Mouse (Mus musculus) lung, embryonic 16.5 days (tissue): Measurements from ENCODE around the gene 4933406M09Rik. TPM values are rescaled to one million over a fixed set of nuclear protein-coding genes. Genes with fewer than 3 reads are reported as not detected.

Experiments used
- ATAC-seq: fragments of 200-750 bp; cut with Nextera tagmentation; 2 replicates; pipeline ENCODE4 v1.8.0; 2017; ENCODE audit warnings: low read depth, mild to moderate bottlenecking, moderate library complexity
- H3K27ac ChIP-seq: fragments of 300-500 bp; sonication (generic); 2 replicates; pipeline ENCODE4 v1.5.1; 2014; ENCODE audit warnings: mild to moderate bottlenecking, control low read depth, low read length
- H3K27me3 ChIP-seq: fragments of 300-500 bp; sonication (generic); 2 replicates; pipeline ENCODE4 v1.6.1; 2014; ENCODE audit warnings: low read depth, low read length, mixed read lengths; ENCODE audit not compliant: control insufficient read depth, insufficient read depth
- H3K36me3 ChIP-seq: fragments of 300-500 bp; sonication (generic); 2 replicates; pipeline ENCODE4 v1.6.1; 2014; ENCODE audit warnings: low read length; ENCODE audit not compliant: control insufficient read depth, insufficient read depth
- H3K4me1 ChIP-seq: fragments of 300-500 bp; sonication (generic); replicated peaks from 2 replicates; pipeline ENCODE4 v1.6.1; 2014; ENCODE audit warnings: low read length, mixed read lengths; ENCODE audit not compliant: control insufficient read depth, insufficient read depth
- H3K4me2 ChIP-seq: fragments of 300-500 bp; sonication (generic); 2 replicates; pipeline ENCODE4 v1.6.1; 2014; ENCODE audit warnings: low read depth, low read length, control low read depth
- H3K4me3 ChIP-seq: fragments of 300-500 bp; sonication (generic); 2 replicates; pipeline ENCODE4 v1.5.1; 2014; ENCODE audit warnings: mild to moderate bottlenecking, low read length, control low read depth
- H3K9ac ChIP-seq: fragments of 300-500 bp; sonication (generic); 2 replicates; pipeline ENCODE4 v1.6.1; 2014; ENCODE audit warnings: low read length, control low read depth
- H3K9me3 ChIP-seq: fragments of 300-500 bp; sonication (generic); 2 replicates; pipeline ENCODE4 v1.6.1; 2016; ENCODE audit warnings: low read length; ENCODE audit not compliant: control insufficient read depth
- WGBS: fragments of 180-500 bp; shearing (Covaris S2); extraction: QIAGEN DNeasy Blood & Tissue Kit; methylation state at CpG from one replicate; pipeline ENCODE4 v1.1.7; 2014; 5-methylcytosine and 5-hydroxymethylcytosine counted together
- polyA plus RNA-seq: library from polyadenylated mRNA; unstranded; fragments of >200 nt; fragmentation: Nextera tagmentation; extraction: Ambion mirVana; gene quantifications from 2 replicates; pipeline ENCODE4 v1.2.1, GENCODE M21; 2015

Gene 4933406M09Rik
- polyA plus RNA-seq, 1 experiment from 2014 or later = not detected

DNA sequence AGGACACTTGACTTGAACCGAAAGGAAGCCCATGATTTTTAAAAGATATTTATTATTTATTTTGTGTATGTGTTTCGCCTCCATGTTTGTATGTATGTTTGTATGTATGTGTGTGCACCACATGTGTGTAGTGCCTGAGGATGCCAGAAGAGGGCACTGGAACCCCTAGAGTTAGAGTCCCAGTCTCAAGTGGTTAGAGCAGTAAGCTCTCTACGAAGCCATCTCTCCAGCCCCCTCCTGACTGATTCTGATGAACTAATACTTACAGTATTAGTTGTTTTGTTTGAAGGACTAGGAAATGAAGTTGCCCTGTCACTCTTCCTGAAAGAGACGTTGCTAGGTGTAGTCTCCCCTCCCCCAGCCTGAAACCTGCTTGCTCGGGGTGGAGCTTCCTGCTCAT is 14.0 kb downstream of the 4933406M09Rik start:
- H3K27me3 ChIP-seq = no peaks in the 10 kb centered on the region
- no peak overlapping the region for H3K9ac ChIP-seq
- ATAC-seq = no peak
- H3K36me3 ChIP-seq = no peaks in the 10 kb centered on the region
- no peak overlapping the region for H3K4me3 ChIP-seq
- H3K9me3 ChIP-seq = 0 out of 2 replicates have a peak, but pooled peaks cover 3% of the 10 kb centered on the region
- H3K4me1 ChIP-seq = no peaks in the 10 kb centered on the region
- H3K27ac ChIP-seq = no peak overlapping the region
- 60% methylated on average over 5 of the region's 5 CpGs for WGBS
- no peak overlapping the region for H3K4me2 ChIP-seq

DNA sequence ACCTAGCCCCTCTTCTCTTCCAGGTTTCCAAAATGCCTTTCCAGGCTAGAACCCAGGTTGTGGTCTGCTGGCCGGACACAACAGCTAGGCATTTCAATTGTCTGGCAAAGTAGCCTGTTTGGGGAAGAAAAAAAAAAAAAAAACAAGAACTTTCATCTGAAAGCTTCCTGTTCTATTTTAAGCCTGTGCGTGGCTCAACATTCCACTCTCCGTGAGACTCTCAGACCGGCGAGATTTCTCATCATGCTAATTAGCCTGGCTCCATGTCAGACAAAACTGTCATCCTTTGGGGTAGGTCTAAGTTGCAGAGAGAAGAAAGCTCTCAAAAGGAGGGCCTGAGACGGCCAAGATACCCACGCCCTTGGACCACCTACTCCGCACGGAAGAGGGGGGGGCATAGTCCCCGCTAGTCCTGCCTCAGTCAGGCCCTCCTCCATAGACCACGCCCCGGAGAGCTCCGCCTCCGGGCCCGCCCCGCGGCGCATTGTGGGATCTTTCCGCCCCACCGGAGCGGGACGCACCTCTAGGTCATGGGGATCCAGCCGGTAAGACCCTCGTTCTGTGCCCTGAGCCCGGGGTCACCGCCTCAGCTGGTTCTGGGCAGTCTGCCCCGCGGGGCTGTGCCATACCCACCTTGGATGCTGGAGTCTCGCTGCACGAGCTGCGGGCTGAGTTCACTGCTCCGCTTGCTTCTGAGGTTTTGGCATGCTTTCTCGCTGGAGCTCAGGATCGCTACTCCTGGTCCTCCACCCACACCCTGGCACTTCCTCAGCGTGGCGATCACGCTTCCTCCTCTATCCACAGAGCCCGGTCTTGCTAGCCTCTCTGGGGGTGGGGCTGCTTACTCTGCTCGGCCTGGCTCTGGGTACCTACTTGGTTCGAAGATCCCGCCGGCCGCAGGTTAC is 20.0 kb downstream of the 4933406M09Rik start, which contains the start of gene Cyb5r1:
Cyb5r1 (plus strand) TSS at position 51 of the 905 bp plus-strand sequence.
- Histone ChIP-seq H3K36me3 (peaks cover 19% of the 10 kb centered on the region), H3K4me2 (peak within 1 kb of the TSS; percentile 93), H3K27ac (peak within 1 kb of the TSS; percentile 85), H3K4me3 (peak within 1 kb of the TSS; percentile 92), H3K27me3 (no peaks in the 10 kb centered on the region), H3K9me3 (no peaks in the 10 kb centered on the region), H3K4me1 (peaks cover 10% of the 10 kb centered on the region), H3K9ac (peak within 1 kb of the TSS; percentile 89)
- WGBS = under 1% methylated on average over 42 of the region's 43 CpGs
- ATAC-seq = peak; percentile 100

DNA sequence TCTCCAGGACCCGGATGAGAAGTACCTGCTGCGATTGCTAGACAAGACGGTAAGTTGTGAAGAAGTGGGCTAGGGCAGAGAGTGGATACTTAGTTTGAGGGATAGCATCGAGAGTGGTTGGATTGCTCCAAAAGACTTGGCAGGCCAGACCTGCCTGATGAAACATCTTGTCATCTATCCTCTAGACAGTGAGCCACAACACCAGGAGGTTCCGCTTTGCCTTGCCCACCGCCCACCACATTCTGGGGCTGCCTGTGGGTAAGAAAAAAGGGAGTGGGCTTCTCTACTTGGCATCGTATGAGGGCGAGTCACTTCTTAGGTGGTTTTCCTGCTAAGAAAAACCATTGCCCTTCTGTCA is 20.7 kb downstream of the 4933406M09Rik start:
- peak overlapping the region; percentile 92 for H3K4me3 ChIP-seq
- H3K9me3 ChIP-seq = no peaks in the 10 kb centered on the region
- H3K4me1 ChIP-seq = peaks cover 10% of the 10 kb centered on the region
- WGBS = 20% methylated on average over 8 of the region's 8 CpGs
- H3K4me2 ChIP-seq = peak overlapping the region; percentile 93
- peak overlapping the region; percentile 85 for H3K27ac ChIP-seq
- peaks cover 22% of the 10 kb centered on the region for H3K36me3 ChIP-seq
- no peaks in the 10 kb centered on the region for H3K27me3 ChIP-seq
- H3K9ac ChIP-seq = peak overlapping the region; percentile 89
- peak; percentile 19 for ATAC-seq

DNA sequence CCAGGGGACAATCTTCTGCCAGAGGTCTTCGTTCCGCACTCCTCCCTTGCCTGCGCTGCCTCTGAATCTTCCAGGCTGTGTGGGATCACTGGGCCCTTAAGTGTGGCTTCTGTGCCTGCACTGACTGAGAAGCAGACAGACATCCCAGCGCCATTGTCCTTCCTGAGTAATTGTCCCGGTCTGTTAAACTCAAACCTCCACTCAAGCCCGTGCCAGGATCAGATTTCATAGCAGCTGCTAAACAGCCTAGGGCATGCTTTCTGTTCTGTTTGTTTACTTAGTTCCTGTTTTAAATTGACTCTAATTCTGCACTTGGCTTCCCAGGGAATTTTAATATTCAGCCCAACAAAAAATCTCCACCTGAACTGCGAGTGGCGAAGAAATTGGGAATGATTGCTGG is 22.3 kb downstream of the 4933406M09Rik start:
- no peak for ATAC-seq
- H3K27me3 ChIP-seq = no peaks in the 10 kb centered on the region
- peaks cover 22% of the 10 kb centered on the region for H3K36me3 ChIP-seq
- no peaks in the 10 kb centered on the region for H3K9me3 ChIP-seq
- no peak overlapping the region for H3K9ac ChIP-seq
- peaks cover 10% of the 10 kb centered on the region for H3K4me1 ChIP-seq
- WGBS = 76% methylated on average over 8 of the region's 8 CpGs
- no peak overlapping the region for H3K27ac ChIP-seq
- no peak overlapping the region for H3K4me2 ChIP-seq
- no peak overlapping the region for H3K4me3 ChIP-seq

- H3K4me2 ChIP-seq = no peak overlapping the region
- no peaks in the 10 kb centered on the region for H3K27me3 ChIP-seq
- H3K4me1 ChIP-seq = peaks cover 20% of the 10 kb centered on the region
- no peak overlapping the region for H3K27ac ChIP-seq
- H3K4me3 ChIP-seq = no peak overlapping the region
- WGBS = 85% methylated on average over 9 of the region's 9 CpGs
- no peaks in the 10 kb centered on the region for H3K9me3 ChIP-seq
- ATAC-seq = no peak
- peaks cover 22% of the 10 kb centered on the region for H3K36me3 ChIP-seq
- H3K9ac ChIP-seq = no peak overlapping the region
Measured at GRCm38 (mm10) chr1:134411706-134412629, 26.2 kb downstream of the 4933406M09Rik start.

DNA sequence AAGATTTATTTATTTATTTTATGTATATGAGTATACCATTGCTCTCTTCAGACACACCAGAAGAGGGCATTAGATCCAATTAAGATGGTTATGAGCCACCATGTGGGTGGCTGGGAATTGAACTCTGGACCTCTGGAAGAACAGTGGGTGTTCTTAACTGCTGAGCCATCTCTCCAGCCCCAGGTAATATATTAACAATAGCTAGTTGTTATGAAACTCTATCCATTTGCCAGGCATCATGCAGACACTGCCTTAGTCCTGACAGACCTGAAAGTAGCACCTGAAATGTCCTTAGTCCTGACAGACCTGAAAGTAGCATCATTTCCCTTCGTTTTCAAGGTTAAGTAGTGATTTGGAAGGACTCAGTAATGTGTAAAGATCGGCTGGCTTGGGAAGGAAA is 28.3 kb downstream of the 4933406M09Rik start:
- H3K9me3 ChIP-seq = no peaks in the 10 kb centered on the region
- no peaks in the 10 kb centered on the region for H3K27me3 ChIP-seq
- H3K4me1 ChIP-seq = peaks cover 25% of the 10 kb centered on the region
- H3K4me2 ChIP-seq = peak overlapping the region; percentile 74
- no peak overlapping the region for H3K4me3 ChIP-seq
- peaks cover 9% of the 10 kb centered on the region for H3K36me3 ChIP-seq
- H3K27ac ChIP-seq = peak overlapping the region; percentile 97
- 48% methylated on average over 2 of the region's 2 CpGs for WGBS
- peak overlapping the region; percentile 53 for H3K9ac ChIP-seq
- ATAC-seq = no peak

DNA sequence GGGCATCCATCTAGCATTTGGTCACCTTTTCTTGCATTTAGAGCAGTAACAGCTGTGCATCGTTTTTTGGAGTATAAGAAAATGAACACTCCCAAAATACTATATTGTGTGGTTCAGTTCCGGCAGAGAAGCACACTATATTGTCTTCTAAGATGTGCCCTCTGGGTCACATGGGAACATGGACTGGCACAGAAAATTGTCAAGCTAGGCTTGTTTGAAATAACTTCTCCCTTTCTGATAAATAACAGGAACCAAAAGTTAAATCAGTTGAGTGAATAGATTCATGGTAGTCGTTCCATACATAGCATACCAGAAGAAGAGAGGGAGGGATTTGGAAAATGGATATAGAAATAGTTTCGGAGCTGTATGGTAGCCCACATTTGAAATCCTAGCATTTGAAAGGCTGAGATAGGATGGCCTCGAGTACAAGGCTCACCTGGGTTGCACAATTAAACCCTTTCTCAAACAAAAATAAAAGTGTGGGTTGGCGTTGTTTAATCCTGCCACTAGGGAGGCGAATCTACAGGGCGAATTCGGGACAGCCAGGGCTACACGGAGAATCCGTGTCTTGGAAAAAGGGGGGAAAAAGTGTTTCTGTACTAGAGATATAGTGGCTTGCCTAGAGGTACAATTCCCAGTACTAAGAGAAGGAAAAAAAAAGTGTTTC is 28.9 kb downstream of the 4933406M09Rik start:
- H3K36me3 ChIP-seq = peaks cover 8% of the 10 kb centered on the region
- peak overlapping the region; percentile 97 for H3K27ac ChIP-seq
- H3K4me3 ChIP-seq = peak overlapping the region; percentile 84
- H3K9me3 ChIP-seq = no peaks in the 10 kb centered on the region
- peak overlapping the region; percentile 53 for H3K9ac ChIP-seq
- H3K4me1 ChIP-seq = peaks cover 31% of the 10 kb centered on the region
- peak overlapping the region; percentile 74 for H3K4me2 ChIP-seq
- peak; percentile 21 for ATAC-seq
- 13% methylated on average over 11 of the region's 11 CpGs for WGBS
- no peaks in the 10 kb centered on the region for H3K27me3 ChIP-seq

GRCm38 (mm10) chr1:134415168-134415831 is 29.6 kb downstream of the 4933406M09Rik start, which contains the start of gene Adipor1:
TSS of gene Adipor1 (plus strand) at chr1:134415378.
- ATAC-seq = peak; percentile 99
- 0% methylated on average over 73 of the region's 77 CpGs for WGBS
- Histone ChIP-seq H3K9ac (peak within 1 kb of the TSS; percentile 87), H3K36me3 (peaks cover 6% of the 10 kb centered on the region), H3K4me1 (peaks cover 36% of the 10 kb centered on the region), H3K27me3 (no peaks in the 10 kb centered on the region), H3K4me3 (peak within 1 kb of the TSS; percentile 84), H3K9me3 (no peaks in the 10 kb centered on the region), H3K27ac (peak within 1 kb of the TSS; percentile 97), H3K4me2 (peak within 1 kb of the TSS; percentile 74)
